Mouse (Mus musculus) gastrocnemius, postnatal 36 days (tissue): Measurements from ENCODE around the gene Olfr223. TPM values are rescaled to one million over a fixed set of nuclear protein-coding genes. Genes with fewer than 3 reads are reported as not detected.

Experiments
- total RNA-seq, 2 experiments: library from RNA; stranded (reverse); gene quantifications; 2 replicates each; pipeline ENCODE4 v1.2.3; 2021

The Olfr223 gene
- total RNA-seq, 2 experiments from 2014 or later, result not detected

Other genes with a start within 250 kb of the Olfr223 start
- gene Prss38, start 217.6 kb downstream of the Olfr223 start, total RNA-seq, result not detected
- 1 to 10 TPM; 6.9 to 8.2 TPM for gene Jmjd4, start 143.2 kb downstream of the Olfr223 start, total RNA-seq
- gene Snap47, start 142.1 kb downstream of the Olfr223 start, total RNA-seq, result 10 to 100 TPM; 19.5 to 20.5 TPM
- gene Zfp867, start 120.8 kb downstream of the Olfr223 start, total RNA-seq, result 1 to 10 TPM; 1.8 to 2.8 TPM
- 10 to 100 TPM; 14.8 to 17.1 TPM for gene Zkscan17, start 66.5 kb downstream of the Olfr223 start, total RNA-seq
- under 1 TPM in 1 of 2 experiments, not detected in 1; 0.10 TPM for gene Nlrp3, start 51.7 kb downstream of the Olfr223 start, total RNA-seq
- gene Olfr222, start 17.1 kb downstream of the Olfr223 start, total RNA-seq, result not detected
- 10 to 100 TPM; 65.7 to 76.2 TPM for gene Mprip, start 68.0 kb upstream of the Olfr223 start, total RNA-seq
- gene Pld6, start 194.4 kb upstream of the Olfr223 start, total RNA-seq, result not detected
- 10 to 100 TPM; 41.9 to 43.6 TPM for gene Flcn, start 216.7 kb upstream of the Olfr223 start, total RNA-seq
- 10 to 100 TPM; 18.0 to 18.6 TPM for gene Nt5m, start 246.2 kb upstream of the Olfr223 start, total RNA-seq
- gene Cops3, start 246.5 kb upstream of the Olfr223 start, total RNA-seq, result 10 to 100 TPM; 67.6 to 78.1 TPM